Mouse (Mus musculus) brain, embryonic 18.5 days (tissue): ENCODE data around the gene Abcb11.

Experiments used
- DNase-seq: peaks from one replicate; pipeline ENCODE4 v3.0.0-alpha.2; 2012; ENCODE audit warnings: low read depth, low spot score

Gene Abcb11

DNA sequence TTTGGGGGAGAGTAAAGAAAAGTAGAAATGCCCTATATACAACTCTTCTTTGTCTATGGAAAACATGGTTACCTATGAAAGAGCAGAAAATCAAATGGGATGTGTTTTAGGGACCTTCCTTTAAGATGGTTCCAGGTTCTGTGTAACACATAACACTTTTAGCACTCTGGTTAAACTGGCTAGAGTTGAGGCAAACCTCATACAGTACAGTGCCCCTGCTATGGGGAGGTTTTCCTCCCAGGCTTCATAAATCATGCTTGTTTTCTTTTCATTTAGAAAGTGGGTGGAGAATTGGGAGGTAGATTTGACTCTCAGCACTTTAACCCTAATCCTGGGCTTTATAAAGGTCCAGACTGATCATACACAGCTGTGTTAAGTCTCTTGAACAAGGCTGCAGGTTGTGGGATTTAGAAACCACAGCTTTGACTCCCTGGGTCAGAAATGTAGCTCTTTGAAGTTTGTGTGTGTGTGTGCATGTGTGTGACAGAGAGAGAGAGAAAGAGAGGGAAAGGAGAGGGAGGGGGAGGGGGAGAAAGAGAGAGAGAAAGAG lies 78.3 kb downstream of the Abcb11 start:
- no peak for DNase-seq

DNA sequence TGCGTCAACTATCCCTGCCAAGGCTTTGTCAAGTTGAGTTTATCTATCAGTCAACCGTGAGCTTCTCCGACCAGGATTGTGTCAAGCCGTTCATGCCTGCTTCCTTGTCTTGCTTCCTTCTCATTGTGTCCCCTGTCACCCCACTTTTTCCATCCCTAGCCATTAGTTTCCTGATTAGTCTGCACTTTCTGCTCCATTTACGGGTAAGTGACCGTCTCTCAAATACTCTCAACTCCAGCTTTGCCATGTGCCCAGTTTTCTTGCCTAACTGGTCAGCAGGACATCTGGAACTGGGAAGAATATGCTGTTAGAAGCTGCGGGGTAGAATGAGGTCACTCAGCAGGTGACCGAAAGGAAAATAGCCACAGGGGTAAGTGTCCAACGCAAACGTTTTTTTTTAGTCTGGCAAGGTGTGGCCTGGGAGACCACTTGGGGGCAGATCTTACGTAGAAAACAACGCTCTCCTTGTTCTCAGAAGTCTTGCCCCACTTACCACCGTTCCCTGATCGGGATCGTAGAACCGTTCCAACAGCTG lies 94.1 kb downstream of the Abcb11 start:
- DNase-seq = no peak

DNA sequence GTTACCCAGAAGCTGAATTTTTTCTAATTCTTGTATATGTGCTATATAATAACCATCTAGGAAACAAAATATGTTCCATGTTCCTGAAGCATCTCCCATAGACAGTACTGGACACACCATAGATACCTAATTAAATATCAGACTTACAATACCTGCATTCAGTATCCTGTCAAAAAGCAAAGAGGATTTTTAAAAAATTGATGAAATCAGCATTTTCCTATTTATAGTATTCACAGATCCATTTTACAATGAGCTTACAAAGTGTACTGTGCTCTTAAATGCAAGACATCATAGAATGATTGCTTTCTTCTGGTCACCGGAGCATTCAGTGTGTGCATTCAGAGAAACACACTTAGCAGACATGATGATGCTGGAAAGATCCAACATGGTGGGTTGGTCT lies 95.3 kb downstream of the Abcb11 start:
- DNase-seq = no peak

DNA sequence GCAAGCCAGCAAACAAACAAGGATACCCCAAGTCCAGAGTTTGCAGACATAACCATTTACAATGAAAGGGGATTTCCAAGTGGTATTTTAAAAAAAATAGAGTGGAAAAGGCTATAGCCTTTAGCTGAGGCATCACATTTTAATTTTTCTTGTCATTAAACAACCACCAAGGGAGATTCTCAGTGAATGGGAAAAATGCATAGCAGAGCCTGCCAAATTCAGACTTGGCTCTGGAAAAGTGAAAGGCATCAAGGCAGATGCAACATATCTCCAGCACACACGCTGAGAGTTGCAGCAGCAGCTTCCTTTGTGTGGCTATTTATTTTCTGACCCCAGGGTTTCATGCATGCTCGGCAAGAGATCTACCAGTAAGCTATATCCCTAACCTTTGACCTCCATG lies 97.5 kb downstream of the Abcb11 start:
- no peak for DNase-seq

DNA sequence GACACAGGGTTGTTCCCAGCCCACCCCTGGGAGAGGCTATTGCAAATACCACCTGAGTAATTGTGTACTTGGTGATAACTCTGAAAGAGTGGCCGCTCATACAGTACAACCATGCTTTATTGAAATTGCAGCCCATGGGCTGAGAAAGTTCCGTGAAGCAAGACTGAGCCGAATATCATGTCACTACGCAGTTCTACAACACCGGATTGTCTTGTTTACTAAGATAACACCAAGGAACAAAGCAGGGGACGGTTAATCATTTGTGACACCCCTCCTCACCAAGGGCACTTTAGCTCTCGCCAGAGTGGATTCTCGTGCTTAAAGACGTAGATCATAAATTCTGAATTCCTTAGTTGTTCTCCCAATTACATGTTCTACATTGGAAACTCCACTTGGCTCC lies 103.1 kb downstream of the Abcb11 start:
- DNase-seq = no peak

DNA sequence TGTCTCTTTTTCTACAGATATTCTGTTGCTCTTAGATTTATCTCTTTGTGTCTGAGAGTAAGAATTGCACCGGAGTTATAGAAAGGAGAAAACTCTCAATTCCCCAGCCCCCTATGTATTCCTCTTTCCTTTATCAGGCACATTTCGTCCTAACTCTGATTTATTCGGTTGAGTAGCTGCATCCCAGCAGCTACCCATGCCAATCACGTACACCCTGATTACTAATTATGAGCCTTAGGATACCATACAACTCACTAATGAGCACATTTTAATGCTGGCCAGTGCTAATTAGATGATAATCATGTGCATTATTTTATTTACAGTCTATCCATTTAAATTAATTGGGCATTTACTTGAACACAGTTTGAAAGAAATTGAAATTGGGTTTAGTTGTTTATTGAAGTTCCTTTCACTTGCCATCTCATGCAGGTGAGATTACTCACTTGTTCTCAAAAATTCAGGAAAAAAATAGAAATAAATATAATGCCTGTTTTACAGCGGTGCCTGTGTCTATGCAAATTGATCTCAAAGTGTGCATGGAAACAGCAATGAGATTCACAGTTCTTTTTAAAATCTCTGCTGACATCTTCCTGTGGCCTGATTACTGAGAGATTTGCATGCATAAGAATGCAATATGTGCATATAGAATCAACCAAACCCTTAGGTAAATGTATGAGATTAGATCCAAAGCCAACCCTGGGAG lies 107.3 kb downstream of the Abcb11 start:
- DNase-seq = no peak

DNA sequence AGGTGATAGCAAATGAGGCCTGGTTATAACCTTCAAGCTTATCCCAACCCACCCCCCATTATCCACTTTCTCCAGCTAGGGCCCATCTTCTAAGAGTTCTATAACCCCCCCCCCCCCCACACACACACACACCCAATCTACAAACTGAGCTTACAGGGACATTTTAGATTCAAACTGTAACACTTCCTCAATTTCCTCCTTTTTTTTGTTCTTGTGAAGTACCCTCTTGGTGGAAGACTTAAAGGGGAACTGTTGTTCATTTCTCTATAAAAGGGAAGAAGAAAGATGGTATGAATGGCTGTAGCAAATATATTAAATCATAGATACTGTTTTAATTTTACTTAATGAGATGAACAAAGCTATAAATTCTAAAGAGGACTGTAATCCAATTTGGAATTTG lies 110.3 kb downstream of the Abcb11 start:
- no peak for DNase-seq

DNA sequence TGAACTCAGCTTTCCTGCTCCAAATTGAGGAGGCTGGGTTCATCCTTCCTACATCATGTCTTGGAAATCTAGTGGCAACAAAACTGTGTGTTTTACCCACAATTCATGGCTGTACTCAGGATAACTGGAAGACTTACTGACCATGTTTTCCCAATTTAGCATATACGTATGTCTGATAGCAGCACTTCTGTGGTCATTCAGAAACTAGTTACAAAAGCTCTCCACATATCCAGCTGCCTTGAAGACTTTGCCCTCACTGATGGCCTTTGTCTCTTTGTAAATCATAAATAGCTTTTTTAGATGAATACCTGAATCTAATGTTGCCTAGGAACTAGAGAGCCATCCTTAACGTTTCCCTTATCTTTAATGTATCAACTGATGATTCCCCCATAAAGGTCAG lies 112.3 kb downstream of the Abcb11 start:
- DNase-seq = no peak

DNA sequence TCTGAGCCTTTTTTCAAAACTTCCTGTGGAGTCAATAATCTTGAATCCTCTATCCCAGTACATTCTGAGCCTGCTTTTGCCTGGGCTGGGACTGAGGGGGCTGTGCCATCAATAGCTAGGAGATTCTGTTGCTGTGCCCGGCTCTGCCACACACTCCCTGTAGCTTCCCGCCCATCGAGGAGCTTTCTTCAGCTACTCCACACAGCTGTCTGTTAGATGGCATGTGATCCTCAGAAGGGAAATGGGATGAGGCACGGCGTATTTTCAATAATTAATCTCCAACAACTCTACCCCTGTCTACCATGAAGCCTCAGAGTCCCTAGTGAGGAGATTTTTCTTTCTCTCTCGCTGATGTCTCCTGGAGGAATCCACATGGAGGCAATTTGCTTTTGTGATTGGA lies 113.8 kb downstream of the Abcb11 start:
- DNase-seq = no peak

DNA sequence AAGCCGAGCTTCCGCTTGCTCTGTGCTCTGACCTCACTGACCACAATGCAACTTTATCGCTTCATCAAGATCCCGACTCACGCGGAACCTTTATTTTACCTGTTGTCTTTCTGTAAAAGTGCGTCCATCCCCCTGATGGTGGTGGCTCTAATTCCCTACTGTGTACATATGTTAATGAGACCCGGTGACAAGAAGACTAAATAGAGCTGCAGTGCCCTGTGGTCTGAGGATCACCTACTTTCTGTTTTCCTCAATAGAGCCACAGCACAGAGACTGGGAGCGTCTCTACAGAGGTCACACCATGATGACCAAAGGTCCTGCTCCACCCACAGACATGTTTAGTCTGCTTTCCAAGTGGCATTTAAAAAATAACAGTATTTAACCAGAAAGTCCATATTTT lies 115.5 kb downstream of the Abcb11 start:
- DNase-seq = no peak

DNA sequence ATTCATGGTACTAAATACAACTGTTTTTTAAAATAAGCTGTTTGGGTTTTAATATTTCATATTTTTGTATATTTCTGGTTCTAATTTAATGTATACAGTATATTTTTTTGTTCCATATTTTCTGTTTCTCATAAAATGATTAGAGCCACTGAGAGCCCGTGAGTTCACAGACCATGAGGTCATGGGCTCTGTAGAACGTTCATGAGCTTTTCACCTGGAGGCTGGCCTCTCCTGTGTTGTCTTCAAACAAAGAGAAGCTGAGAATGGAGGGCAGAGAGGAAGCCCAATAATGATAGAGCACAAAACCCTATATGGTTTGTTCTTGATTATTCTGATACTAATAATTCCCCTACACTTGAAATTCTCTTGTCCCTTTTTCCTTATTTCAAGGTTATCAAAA lies 117.7 kb downstream of the Abcb11 start:
- DNase-seq = no peak

DNA sequence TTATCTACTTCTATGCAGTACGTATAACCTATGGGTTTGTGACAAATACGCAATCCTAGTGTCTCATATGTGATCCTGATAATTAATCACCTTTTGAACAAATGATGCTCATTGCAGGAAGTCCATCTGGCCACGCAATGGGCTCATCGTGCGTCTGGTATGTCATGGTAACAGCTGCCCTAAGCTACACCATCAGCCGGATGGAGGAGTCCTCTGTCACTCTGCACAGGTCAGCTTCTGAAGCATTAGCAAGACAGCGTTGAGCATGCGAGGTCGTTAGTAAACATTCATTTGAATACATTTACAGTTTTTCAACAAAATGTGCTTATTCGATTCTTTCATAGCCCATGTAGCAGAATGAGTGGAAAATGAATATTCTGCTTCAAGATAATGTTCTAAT lies 119.6 kb downstream of the Abcb11 start:
- DNase-seq = no peak

DNA sequence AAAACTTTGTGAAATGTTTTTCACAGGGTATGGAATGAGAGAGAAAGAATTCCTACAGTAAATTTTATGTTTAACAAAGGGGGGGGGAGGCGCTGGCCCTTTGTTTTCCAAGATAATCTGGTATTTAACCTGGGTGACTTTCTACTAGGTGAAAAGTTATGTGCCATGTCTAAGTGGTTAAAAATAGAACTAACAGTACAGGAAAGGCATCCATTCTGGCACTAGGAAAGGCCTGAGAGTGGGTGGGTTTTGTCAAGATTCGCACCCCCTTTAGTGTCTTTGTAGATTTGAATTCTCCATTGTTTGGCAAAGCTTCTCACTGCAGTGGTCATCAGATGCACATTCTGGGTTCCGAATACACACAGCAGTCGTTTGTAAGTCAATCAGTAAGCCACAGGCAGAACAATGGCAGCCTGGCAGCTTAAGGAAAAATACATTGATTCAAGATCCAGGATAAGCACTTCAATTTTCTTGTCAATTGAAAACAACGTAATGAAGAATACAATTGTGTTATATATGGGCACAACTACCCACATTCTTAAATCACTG lies 120.5 kb downstream of the Abcb11 start:
- no peak for DNase-seq

DNA sequence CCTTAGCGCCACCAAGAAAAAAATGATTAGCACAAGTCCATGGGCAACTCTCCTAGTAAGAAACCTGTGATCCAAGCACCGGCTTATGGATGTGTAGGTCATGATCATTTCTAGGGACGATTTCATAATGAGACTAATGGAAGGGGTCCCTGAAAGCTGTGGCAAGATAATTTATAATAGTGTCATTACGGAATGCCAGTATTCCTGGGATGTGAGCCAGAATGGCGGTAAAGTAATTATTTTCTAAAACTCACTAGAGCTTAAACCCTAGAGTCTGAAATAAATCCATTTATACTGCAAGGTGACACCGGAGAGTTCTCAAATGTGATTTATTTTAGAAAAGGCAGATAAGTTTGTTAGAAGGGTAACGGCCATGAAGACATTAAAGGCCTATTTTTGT lies 127.2 kb downstream of the Abcb11 start:
- no peak for DNase-seq

DNA sequence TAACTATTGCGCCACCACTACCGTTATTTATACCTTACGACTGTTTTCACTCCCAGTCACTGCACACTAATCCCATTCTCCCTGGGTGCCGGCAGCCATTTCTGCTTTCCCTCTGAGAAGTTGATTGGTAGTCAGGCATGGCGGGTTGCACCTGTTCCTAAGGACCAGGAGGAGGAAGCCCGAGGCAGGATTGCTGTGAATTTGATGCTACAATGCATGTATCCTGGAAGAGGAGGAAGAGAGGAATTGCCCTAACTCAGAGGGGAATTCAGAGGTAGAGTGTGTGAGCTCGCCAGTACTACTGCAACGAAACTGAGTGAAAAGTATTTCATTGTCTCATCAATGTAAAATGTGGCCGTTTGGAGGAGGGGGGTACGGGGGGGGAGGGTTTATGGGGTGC lies 129.8 kb downstream of the Abcb11 start:
- no peak for DNase-seq

DNA sequence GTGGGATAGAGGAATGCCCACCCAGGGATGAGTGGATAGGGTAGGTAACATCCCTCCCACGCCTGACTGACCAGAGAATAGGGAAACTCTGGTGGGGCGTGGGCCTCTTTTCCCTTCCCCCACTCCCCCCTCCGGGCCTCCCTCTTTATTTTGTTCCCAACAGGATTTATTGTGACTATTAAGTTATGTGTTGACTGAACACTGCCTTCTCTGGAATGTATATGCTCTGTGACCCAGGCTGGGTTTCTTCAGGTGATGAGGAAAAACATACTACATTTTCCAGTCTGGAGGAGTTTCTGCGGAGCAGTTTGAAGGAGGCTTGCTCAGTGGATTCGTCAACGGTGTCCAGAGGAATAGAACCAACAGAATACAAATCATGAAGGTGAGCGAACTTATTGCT lies 131.6 kb downstream of the Abcb11 start, which contains the start of gene G6pc2:
TSS of gene G6pc2 (plus strand) at position 301 of the 400 bp plus-strand sequence.
- DNase-seq = no peak

DNA sequence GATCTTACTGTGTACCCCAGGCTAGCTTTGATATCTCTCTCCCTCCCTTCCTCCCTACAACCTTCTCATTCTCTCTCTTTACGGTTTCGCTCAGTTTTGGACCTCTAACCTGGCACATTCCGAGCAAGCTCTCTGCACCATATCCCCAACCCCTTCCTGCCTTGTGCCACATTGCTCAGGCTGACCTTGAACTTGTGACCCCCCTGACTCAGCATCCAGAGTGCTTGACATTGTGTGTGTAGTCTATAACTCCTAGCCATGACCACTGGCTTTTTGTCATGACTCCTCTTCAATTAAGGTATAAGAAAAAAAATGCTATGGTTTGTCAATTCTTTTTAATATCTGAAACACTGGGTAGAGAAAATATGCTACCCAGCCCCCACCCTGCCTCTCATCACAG lies 132.7 kb downstream of the Abcb11 start:
- DNase-seq = no peak

DNA sequence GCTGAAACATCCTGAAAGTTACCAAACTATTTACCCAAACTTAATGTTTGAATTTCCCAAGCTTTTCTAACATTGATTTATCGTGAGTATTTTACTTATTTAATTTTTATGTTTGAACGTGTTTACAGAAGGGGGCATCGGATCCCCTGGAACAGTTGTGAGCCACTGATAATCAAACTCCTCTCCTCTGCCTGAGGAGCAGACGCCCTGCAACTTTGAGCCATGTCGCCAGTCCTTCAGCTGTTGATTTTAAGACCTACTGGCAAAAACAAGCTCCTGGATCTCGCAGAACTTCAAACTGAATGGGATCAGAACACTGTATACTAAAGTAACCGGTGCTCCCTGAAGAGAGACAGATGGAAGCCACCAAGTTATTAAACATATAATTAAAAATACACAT lies 135.9 kb downstream of the Abcb11 start:
- DNase-seq = no peak

DNA sequence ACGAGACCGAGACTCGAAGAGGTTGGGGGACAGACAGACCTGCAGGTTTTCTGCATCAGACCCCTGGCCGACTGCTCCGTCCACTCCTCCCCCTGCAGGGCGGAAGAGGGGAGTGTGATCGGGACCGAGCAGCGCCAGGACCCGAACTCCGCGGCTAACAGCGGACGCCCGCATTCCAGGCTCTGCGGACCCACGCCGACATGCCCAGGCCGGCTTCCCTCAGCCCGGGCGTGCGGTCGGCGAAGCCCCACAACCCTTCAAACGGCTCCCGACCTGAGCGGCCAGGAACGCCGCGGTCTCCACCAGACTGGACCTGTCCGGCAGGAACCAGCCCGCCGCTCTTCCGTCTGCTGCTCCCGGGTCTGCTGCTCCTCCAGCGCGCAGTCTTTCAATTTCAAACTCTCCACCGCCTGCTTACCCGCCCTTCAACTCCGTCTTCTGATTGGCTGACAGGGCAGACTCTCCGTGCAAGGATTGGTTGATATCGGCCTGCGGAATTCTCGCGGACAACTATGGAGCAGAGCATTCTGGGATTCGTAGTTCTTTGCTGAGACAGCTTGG lies 136.5 kb downstream of the Abcb11 start, which contains the start of gene Spc25:
TSS of gene Spc25 (minus strand) at position 404 of the 561 bp plus-strand sequence.
- DNase-seq = peak; percentile 84

DNA sequence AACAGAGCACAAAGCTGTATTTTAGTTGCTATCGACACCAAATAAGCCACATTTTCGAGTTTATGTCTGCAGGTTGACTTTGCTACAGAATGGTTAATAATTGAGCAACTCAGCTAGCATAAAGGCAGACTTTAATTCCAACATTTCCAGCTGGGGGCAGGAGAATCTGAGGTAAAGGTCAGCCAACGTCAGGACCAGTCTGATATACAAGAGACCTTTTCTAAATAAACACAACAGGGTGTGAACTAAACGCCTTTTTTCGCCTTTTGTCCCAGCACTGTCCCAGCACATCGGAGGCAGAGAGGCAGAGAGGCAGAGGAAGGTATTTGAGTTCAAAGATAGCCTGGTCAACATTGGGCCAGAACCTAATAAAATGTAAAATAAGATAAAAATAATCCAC lies 137.2 kb downstream of the Abcb11 start:
- DNase-seq = no peak

DNA sequence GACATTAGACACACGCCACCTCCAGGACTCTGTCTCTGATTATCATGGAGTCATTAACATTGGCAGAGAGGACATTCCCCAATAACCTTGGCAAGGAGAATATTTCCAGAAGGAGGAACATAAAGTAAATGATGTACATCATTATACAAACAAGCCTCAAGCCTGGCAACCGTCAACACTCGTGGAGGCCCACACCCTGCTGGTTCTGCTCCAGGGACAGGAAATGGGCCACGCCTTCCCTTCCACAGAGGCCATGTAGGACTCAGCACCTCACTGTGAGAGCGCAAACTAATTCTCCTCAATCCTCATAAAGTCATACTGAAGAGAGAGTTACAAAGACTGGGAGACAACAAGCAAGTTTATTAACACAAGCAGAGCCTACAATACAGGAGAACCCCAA lies 148.9 kb downstream of the Abcb11 start:
- DNase-seq = no peak

DNA sequence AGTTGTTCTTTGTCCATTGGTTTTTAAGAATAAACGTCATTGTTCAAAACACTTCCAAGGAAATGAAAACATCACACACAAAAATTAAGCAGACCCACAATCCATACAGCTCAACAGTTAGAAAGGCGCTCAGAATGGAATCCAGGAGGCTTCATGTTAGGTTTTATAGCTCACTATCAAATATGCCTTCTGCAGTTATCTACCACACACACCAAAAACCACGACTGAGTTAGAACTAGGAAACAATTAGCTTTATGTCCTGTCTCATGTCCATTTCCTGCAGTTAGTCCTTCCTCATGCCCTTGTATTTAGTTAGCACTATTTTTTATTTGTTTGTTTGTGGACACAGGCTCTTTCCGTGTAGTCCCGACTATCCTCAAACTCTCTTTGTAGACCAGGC lies 151.4 kb downstream of the Abcb11 start:
- DNase-seq = no peak

DNA sequence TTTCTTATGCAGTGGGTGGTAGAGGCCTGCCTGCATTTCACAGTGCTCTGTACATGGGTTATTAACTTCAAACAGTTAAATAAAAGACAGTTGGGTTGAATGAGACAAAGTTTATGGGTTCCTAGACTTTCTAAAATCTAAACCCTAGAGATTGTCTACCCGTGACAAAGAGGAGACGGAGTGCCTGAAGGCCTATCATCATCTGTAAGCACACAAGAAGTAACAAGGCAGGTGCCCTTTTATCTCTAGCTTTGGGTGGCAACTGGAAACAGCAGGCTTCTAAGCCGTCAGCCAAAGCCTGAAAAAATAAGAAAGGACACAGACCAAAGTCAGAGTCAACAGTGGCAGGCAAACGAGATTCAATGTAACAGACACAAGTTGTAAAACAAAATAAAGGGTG lies 153.2 kb downstream of the Abcb11 start:
- DNase-seq = no peak
